Mouse (Mus musculus): ENCODE results near the gene Omt2b. TPM values are rescaled to one million over a fixed set of nuclear protein-coding genes. Genes with fewer than 3 reads are reported as not detected.

The Omt2b gene
- total and polyA plus RNA-seq, 2 experiments from 2014 or later = not detected

- Histone ChIP-seq H3K4me2 (ENCODE audit: low read depth, low read length) (no peak overlapping the region), H3K9me3 (replicated peaks; ENCODE audit: control insufficient read depth, low read length) (no peaks in the 10 kb centered on the region), H3K36me3 (replicated peaks; ENCODE audit: control insufficient read depth, insufficient read depth, low read length) (no peaks in the 10 kb centered on the region), H3K4me3 (ENCODE audit: low read depth, low read length) (no peak overlapping the region), H3K27me3 (ENCODE audit: control insufficient read depth, insufficient read depth, low read length) (no peaks in the 10 kb centered on the region), H3K9ac (replicated peaks; ENCODE audit: low read depth, low read length) (no peak overlapping the region), H3K27ac (ENCODE audit: low read depth) (no peak overlapping the region), H3K4me1 (ENCODE audit: control insufficient read depth, insufficient read depth) (0 out of 2 replicates have a peak, but pooled peaks cover 3% of the 10 kb centered on the region)
- ATAC-seq (ENCODE audit: insufficient read depth, low read depth) (no peak), DNase-seq (ENCODE audit: low spot score) (no peak)
- 73% methylated on average over 4 of the region's 4 CpGs for WGBS
- TF ChIP-seq EP300 (IDR thresholded peaks at IDR 0.05; ENCODE audit: low read depth) = no peak
- no peak for TF ChIP-seq CTCF (IDR thresholded peaks at IDR 0.05; ENCODE audit: low read depth)
These were observed 48.1 kb downstream of the Omt2b start for GRCm38 (mm10) chr9:78375486-78375885.

- WGBS = 49% methylated on average over 8 of the region's 8 CpGs
- Histone ChIP-seq H3K9ac (replicated peaks; ENCODE audit: low read depth, low read length) (no peak overlapping the region), H3K27me3 (ENCODE audit: control insufficient read depth, insufficient read depth, low read length) (no peaks in the 10 kb centered on the region), H3K4me1 (ENCODE audit: control insufficient read depth, insufficient read depth) (0 out of 2 replicates have a peak, but pooled peaks cover 3% of the 10 kb centered on the region), H3K4me3 (ENCODE audit: low read depth, low read length) (no peak overlapping the region), H3K27ac (ENCODE audit: low read depth) (no peak overlapping the region), H3K36me3 (replicated peaks; ENCODE audit: control insufficient read depth, insufficient read depth, low read length) (no peaks in the 10 kb centered on the region), H3K4me2 (ENCODE audit: low read depth, low read length) (no peak overlapping the region), H3K9me3 (replicated peaks; ENCODE audit: control insufficient read depth, low read length) (no peaks in the 10 kb centered on the region)
- DNase-seq (ENCODE audit: low spot score) = no peak
- TF ChIP-seq EP300 (IDR thresholded peaks at IDR 0.05; ENCODE audit: low read depth) = no peak
- no peak for TF ChIP-seq CTCF (IDR thresholded peaks at IDR 0.05; ENCODE audit: low read depth)
- no peak for ATAC-seq (ENCODE audit: insufficient read depth, low read depth)
These were observed 50.2 kb downstream of the Omt2b start for GRCm38 (mm10) chr9:78377546-78377945.

- 8% methylated on average over 15 of the region's 23 CpGs for WGBS
These were observed 50.9 kb downstream of the Omt2b start, which contains the start of gene Ooep for GRCm38 (mm10) chr9:78378113-78378785. TSS of gene Ooep (minus strand) at chr9:78378725.

More at GRCm38 (mm10) chr9:78378113-78378785, 50.9 kb downstream of the Omt2b start, which contains the start of gene Ooep:
- ATAC-seq (ENCODE audit: insufficient read depth, low read depth) (peak; percentile 83), DNase-seq (ENCODE audit: low spot score) (peak; percentile 51)
- H3K4me2 ChIP-seq (ENCODE audit: low read depth, low read length) = peak within 1 kb of the TSS; percentile 61
- H3K36me3 ChIP-seq (replicated peaks; ENCODE audit: control insufficient read depth, insufficient read depth, low read length) = no peaks in the 10 kb centered on the region
- no peak within 1 kb of the TSS for H3K27ac ChIP-seq (ENCODE audit: low read depth)
- H3K4me1 ChIP-seq (ENCODE audit: control insufficient read depth, insufficient read depth) = 0 out of 2 replicates have a peak, but pooled peaks cover 3% of the 10 kb centered on the region
- 0 out of 2 replicates have a peak within 1 kb of the TSS, but pooled peaks have one; percentile 7 for H3K9ac ChIP-seq (replicated peaks; ENCODE audit: low read depth, low read length)
- no peaks in the 10 kb centered on the region for H3K27me3 ChIP-seq (ENCODE audit: control insufficient read depth, insufficient read depth, low read length)
- no peak for TF ChIP-seq EP300 (IDR thresholded peaks at IDR 0.05; ENCODE audit: low read depth)
- 0 out of 2 replicates have a peak, but pooled peaks have one; percentile 6 for TF ChIP-seq CTCF (IDR thresholded peaks at IDR 0.05; ENCODE audit: low read depth)
- H3K9me3 ChIP-seq (replicated peaks; ENCODE audit: control insufficient read depth, low read length) = no peaks in the 10 kb centered on the region
- H3K4me3 ChIP-seq (ENCODE audit: low read depth, low read length) = peak within 1 kb of the TSS; percentile 34

Other genes starting within 250 kb of the Omt2b start
- gene Fbxo9, start 218.5 kb upstream of the Omt2b start, total RNA-seq (2014; rRNA removed; ENCODE audit: low replicate concordance) = 67.5 and 102 TPM in 2 replicates
- 57.2 and 60.4 TPM in 2 replicates for gene Fbxo9, start 218.5 kb upstream of the Omt2b start, polyA plus RNA-seq (2015; fragmentation: Nextera tagmentation; extraction: Ambion mirVana)
- gene Ick, start 218.4 kb upstream of the Omt2b start, total RNA-seq (2014; rRNA removed; ENCODE audit: low replicate concordance) = 10.4 and 11.4 TPM in 2 replicates
- 13.5 and 13.8 TPM in 2 replicates for gene Ick, start 218.4 kb upstream of the Omt2b start, polyA plus RNA-seq (2015; fragmentation: Nextera tagmentation; extraction: Ambion mirVana)
- gene Gsta4, start 144.8 kb upstream of the Omt2b start, total RNA-seq (2014; rRNA removed; ENCODE audit: low replicate concordance) = 59.8 and 81.1 TPM in 2 replicates
- 124 and 134 TPM in 2 replicates for gene Gsta4, start 144.8 kb upstream of the Omt2b start, polyA plus RNA-seq (2015; fragmentation: Nextera tagmentation; extraction: Ambion mirVana)
- gene Gsta1, start 96.9 kb upstream of the Omt2b start, total RNA-seq (2014; rRNA removed; ENCODE audit: low replicate concordance) = not detected in 2 replicates
- 0.45 TPM in 1 of 2 replicates, not detected in the other for gene Gsta1, start 96.9 kb upstream of the Omt2b start, polyA plus RNA-seq (2015; fragmentation: Nextera tagmentation; extraction: Ambion mirVana)
- 0.42 TPM in 1 of 2 replicates, not detected in the other for gene Gm3776, start 70.5 kb upstream of the Omt2b start, total RNA-seq (2014; rRNA removed; ENCODE audit: low replicate concordance)
- gene Gm3776, start 70.5 kb upstream of the Omt2b start, polyA plus RNA-seq (2015; fragmentation: Nextera tagmentation; extraction: Ambion mirVana) = 0.40 TPM in 1 of 2 replicates, not detected in the other
- gene Gm10639, start 37.7 kb upstream of the Omt2b start, total RNA-seq (2014; rRNA removed; ENCODE audit: low replicate concordance) = not detected in 2 replicates
- gene Gm10639, start 37.7 kb upstream of the Omt2b start, polyA plus RNA-seq (2015; fragmentation: Nextera tagmentation; extraction: Ambion mirVana) = not detected in 2 replicates
- not detected in 2 replicates for gene Omt2a, start 12.8 kb upstream of the Omt2b start, total RNA-seq (2014; rRNA removed; ENCODE audit: low replicate concordance)
- gene Omt2a, start 12.8 kb upstream of the Omt2b start, polyA plus RNA-seq (2015; fragmentation: Nextera tagmentation; extraction: Ambion mirVana) = not detected in 2 replicates
- gene Gsta2, start 28.2 kb downstream of the Omt2b start, total RNA-seq (2014; rRNA removed; ENCODE audit: low replicate concordance) = not detected in 2 replicates
- gene Gsta2, start 28.2 kb downstream of the Omt2b start, polyA plus RNA-seq (2015; fragmentation: Nextera tagmentation; extraction: Ambion mirVana) = not detected in 2 replicates
- gene Dppa5a, start 40.6 kb downstream of the Omt2b start, total RNA-seq (2014; rRNA removed; ENCODE audit: low replicate concordance) = not detected in 2 replicates
- gene Dppa5a, start 40.6 kb downstream of the Omt2b start, polyA plus RNA-seq (2015; fragmentation: Nextera tagmentation; extraction: Ambion mirVana) = not detected in 2 replicates
- 0.11 TPM in 1 of 2 replicates, not detected in the other for gene Ooep, start 51.1 kb downstream of the Omt2b start, total RNA-seq (2014; rRNA removed; ENCODE audit: low replicate concordance)
- 0.08 and 0.23 TPM in 2 replicates for gene Ooep, start 51.1 kb downstream of the Omt2b start, polyA plus RNA-seq (2015; fragmentation: Nextera tagmentation; extraction: Ambion mirVana)
- gene Ddx43, start 68.2 kb downstream of the Omt2b start, total RNA-seq (2014; rRNA removed; ENCODE audit: low replicate concordance) = not detected in 2 replicates
- not detected in 2 replicates for gene Ddx43, start 68.2 kb downstream of the Omt2b start, polyA plus RNA-seq (2015; fragmentation: Nextera tagmentation; extraction: Ambion mirVana)
- 1.0 and 1.5 TPM in 2 replicates for gene Cgas, start 115.6 kb downstream of the Omt2b start, total RNA-seq (2014; rRNA removed; ENCODE audit: low replicate concordance)
- 0.82 and 0.83 TPM in 2 replicates for gene Cgas, start 115.6 kb downstream of the Omt2b start, polyA plus RNA-seq (2015; fragmentation: Nextera tagmentation; extraction: Ambion mirVana)
- 22.4 and 27.3 TPM in 2 replicates for gene Mto1, start 120.6 kb downstream of the Omt2b start, total RNA-seq (2014; rRNA removed; ENCODE audit: low replicate concordance)
- 21.8 and 23.3 TPM in 2 replicates for gene Mto1, start 120.6 kb downstream of the Omt2b start, polyA plus RNA-seq (2015; fragmentation: Nextera tagmentation; extraction: Ambion mirVana)
- not detected in 2 replicates for gene Gm17324, start 121.2 kb downstream of the Omt2b start, total RNA-seq (2014; rRNA removed; ENCODE audit: low replicate concordance)
- gene Gm17324, start 121.2 kb downstream of the Omt2b start, polyA plus RNA-seq (2015; fragmentation: Nextera tagmentation; extraction: Ambion mirVana) = 0.63 and 0.74 TPM in 2 replicates
- gene Eef1a1, start 161.6 kb downstream of the Omt2b start, total RNA-seq (2014; rRNA removed; ENCODE audit: low replicate concordance) = 7,011 and 7,051 TPM in 2 replicates
- gene Eef1a1, start 161.6 kb downstream of the Omt2b start, polyA plus RNA-seq (2015; fragmentation: Nextera tagmentation; extraction: Ambion mirVana) = 2,146 and 2,221 TPM in 2 replicates